Mouse (Mus musculus) stomach, postnatal 0 days (tissue): ENCODE results near the gene Sipa1l1.

ENCODE experiments used
- CTCF ChIP-seq: IDR thresholded peaks from 2 replicates; pipeline ENCODE4 v1.5.1; 2016; ENCODE audit warnings: antibody characterized with exemption, low read depth, mild to moderate bottlenecking, moderate library complexity
- EP300 ChIP-seq: optimal IDR thresholded peaks from 2 replicates; pipeline ENCODE3; 2016; ENCODE audit warnings: antibody characterized with exemption

DNA sequence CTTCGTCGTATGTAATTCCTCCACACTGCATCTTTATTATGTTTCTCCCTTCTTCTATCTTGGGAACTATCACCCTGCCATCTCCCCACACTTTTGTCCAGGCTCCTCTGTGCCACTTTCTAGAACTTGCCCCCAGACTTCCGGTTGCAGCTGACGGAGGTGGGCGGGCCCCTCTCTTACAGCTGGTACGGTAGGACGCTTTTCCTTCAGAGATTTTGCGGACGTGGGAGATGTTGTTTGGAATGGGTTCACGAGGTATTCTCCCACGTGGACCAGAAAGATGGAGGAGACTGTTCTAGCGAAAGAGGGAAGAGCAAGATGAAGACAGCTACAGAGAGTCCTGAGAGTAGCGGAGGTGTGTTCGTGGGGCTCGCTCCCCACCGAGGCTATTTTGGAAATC, 10.6 kb upstream of the Sipa1l1 start:
- TF ChIP-seq EP300 (no peak), CTCF (no peak)
